Mouse (Mus musculus) liver, adult 2 months (tissue): ENCODE measurements around the gene Scamp2. TPM values are rescaled to one million over a fixed set of nuclear protein-coding genes. Genes with fewer than 3 reads are reported as not detected.

Experiments
- DNase-seq: peaks from one replicate; pipeline ENCODE4 v3.0.0-alpha.2; 2011; ENCODE audit warnings: low read depth, low spot score; ENCODE audit errors: extremely low read depth
- H3K27ac ChIP-seq: fragments of 200-500 bp; replicated peaks from 2 replicates; pipeline ENCODE4 v1.5.1; 2012; ENCODE audit warnings: low read depth, mild to moderate bottlenecking, control low read depth, inconsistent platforms, low read length; ENCODE audit not compliant: insufficient read depth
- H3K27me3 ChIP-seq: fragments of 200-500 bp; 2 replicates; pipeline ENCODE4 v1.6.1; 2012; ENCODE audit warnings: mild to moderate bottlenecking, moderate library complexity, low read length, inconsistent platforms; ENCODE audit not compliant: control insufficient read depth, insufficient read depth
- H3K36me3 ChIP-seq: fragments of 200-500 bp; 2 replicates; pipeline ENCODE4 v1.6.1; 2012; ENCODE audit warnings: low read length, inconsistent platforms; ENCODE audit not compliant: control insufficient read depth, insufficient read depth
- H3K4me1 ChIP-seq: fragments of 200-500 bp; 2 replicates; pipeline ENCODE4 v1.6.1; 2011; ENCODE audit warnings: low read length; ENCODE audit not compliant: control insufficient read depth, insufficient read depth
- H3K4me3 ChIP-seq: fragments of 200-500 bp; 2 replicates; pipeline ENCODE4 v1.5.1; 2011; ENCODE audit warnings: low read depth, mild to moderate bottlenecking, control low read depth, low read length, moderate library complexity; ENCODE audit not compliant: insufficient read depth
- H3K79me2 ChIP-seq: fragments of 200-500 bp; 2 replicates; pipeline ENCODE4 v1.6.1; 2012; ENCODE audit warnings: inconsistent platforms, mild to moderate bottlenecking, low read length, moderate library complexity; ENCODE audit not compliant: control insufficient read depth, insufficient read depth
- H3K9ac ChIP-seq: fragments of 200-500 bp; 2 replicates; pipeline ENCODE4 v1.6.1; 2012; ENCODE audit warnings: low read depth, mild to moderate bottlenecking, control low read depth, inconsistent platforms, low read length
- CTCF ChIP-seq: fragments of 200-500 bp; IDR thresholded peaks from 2 replicates; pipeline ENCODE4 v1.5.1; 2011; ENCODE audit warnings: low read depth, low read length, control low read depth
- POLR2A ChIP-seq: fragments of 200-500 bp; IDR thresholded peaks from 2 replicates; pipeline ENCODE4 v1.6.1; 2011; ENCODE audit warnings: low read length, control low read depth; ENCODE audit not compliant: insufficient read depth; ENCODE audit errors: extremely low read depth
- WGBS: fragments of 180-500 bp; shearing (Covaris S2); methylation state at CpG from one replicate; pipeline ENCODE4 v1.1.7; 2018; 5-methylcytosine and 5-hydroxymethylcytosine counted together
- polyA plus RNA-seq: library from polyadenylated mRNA; depleted of rRNA; stranded (reverse); fragments of >200 nt; gene quantifications from 2 replicates; pipeline ENCODE4 v1.2.3, GENCODE M21; 2012
- total RNA-seq: library from RNA; depleted of rRNA; stranded (reverse); fragments of >200 nt; gene quantifications from 2 replicates; pipeline ENCODE4 v1.2.3, GENCODE M21; 2014

Gene Scamp2
- total and polyA plus RNA-seq, 2 experiments, result 10.5 to 32.6 TPM

DNA sequence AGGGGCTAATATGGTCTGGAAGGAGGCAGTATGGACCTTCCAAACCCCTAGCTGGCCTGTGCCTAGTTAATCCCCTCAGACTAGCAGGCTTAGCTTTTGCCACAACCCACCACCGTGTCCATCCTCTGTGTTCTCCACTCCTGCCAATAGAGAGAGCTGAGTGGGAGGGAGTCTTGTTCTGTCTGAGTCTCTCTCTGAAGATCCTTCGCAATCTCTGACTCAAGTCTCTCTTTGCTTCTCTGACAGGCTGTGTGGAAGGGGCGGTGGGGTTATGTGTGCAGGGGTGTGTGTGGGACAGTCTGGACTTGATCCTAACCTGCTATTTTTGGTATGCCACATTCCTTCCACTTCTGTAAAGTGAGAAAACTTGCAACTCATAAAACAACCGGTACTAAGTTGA is 44.1 kb downstream of the Scamp2 start:
- no peaks in the 10 kb centered on the region for H3K79me2 ChIP-seq
- peaks cover 4% of the 10 kb centered on the region; the same call in 1 of the 2 replicates for H3K27me3 ChIP-seq
- H3K4me1 ChIP-seq, result no peaks in the 10 kb centered on the region
- WGBS, result 77% methylated on average over 4 of the region's 4 CpGs
- H3K36me3 ChIP-seq, result no peaks in the 10 kb centered on the region
- H3K9ac ChIP-seq, result no peak overlapping the region
- DNase-seq, result no peak
- H3K4me3 ChIP-seq, result no peak overlapping the region
- H3K27ac ChIP-seq, result no peak overlapping the region
- TF ChIP-seq CTCF, result no peak
- TF ChIP-seq POLR2A, result no peak

DNA sequence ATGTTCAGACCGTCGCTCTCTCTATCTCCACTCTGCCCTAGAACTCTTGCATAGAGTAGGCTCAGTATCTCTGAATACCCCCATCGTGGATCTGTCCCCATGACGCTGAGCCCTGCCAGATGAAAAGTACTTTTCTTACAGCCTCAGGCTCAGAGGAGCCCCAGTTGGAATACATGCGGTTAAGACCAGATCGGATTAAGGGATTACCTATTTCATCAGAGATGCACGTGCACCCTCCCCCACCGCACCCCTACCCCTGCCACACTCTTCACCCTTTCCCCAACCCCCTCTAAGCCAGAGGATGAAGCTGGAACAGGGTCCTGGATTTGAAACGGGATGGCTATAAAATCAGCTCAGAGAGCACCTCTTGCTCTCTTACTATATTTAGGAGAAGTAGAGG is 44.8 kb downstream of the Scamp2 start:
- H3K79me2 ChIP-seq, result no peaks in the 10 kb centered on the region
- DNase-seq, result no peak
- H3K27ac ChIP-seq, result no peak overlapping the region
- H3K4me1 ChIP-seq, result no peaks in the 10 kb centered on the region
- no peak for TF ChIP-seq POLR2A
- TF ChIP-seq CTCF, result no peak
- 20% methylated on average over 9 of the region's 9 CpGs for WGBS
- no peak overlapping the region for H3K4me3 ChIP-seq
- no peak overlapping the region for H3K9ac ChIP-seq
- H3K27me3 ChIP-seq, result peaks cover 4% of the 10 kb centered on the region; the same call in 1 of the 2 replicates
- H3K36me3 ChIP-seq, result no peaks in the 10 kb centered on the region

DNA sequence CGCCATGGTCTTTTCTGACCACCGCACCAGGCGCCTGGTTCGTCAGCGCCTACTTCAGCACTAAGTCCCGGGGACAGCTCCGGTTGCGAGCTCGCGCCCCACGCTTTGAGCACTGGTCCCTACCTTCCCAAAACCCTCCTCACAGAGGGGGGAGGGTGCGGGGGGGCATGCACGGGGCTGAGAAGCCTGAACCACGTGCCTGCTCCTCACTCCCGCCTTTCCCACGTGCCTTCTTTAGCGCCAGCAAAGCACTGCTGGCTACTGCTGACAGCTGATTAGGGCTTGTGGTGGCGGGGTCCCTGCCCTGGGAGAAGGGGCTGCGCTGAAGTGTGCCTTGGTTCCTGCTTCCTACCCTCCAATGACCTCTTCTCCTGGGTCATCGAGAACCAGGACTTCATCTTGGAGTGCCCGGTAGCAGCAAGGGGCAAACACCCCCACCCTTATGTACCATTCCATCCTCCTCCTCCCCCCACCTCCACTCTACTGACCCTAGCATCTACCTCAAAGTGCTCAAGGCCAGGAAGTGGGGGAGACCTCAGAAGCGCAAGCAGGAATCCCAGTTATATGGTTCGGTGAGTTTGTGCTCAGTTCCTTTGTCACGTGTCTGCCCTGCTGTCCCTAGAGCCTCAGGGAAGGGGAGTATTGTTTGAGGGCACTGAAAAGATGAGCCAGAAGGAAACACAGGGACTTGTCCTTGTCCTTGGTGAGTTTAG is 45.6 kb downstream of the Scamp2 start, which contains the start of gene Cplx3:
Gene Cplx3, minus strand, starts transcription at position 143 of the 713 bp plus-strand sequence.
- H3K27me3 ChIP-seq, result peaks cover 4% of the 10 kb centered on the region; the same call in 1 of the 2 replicates
- 14% methylated on average over 24 of the region's 24 CpGs for WGBS
- H3K27ac ChIP-seq, result no peak within 1 kb of the TSS
- H3K4me3 ChIP-seq, result no peak within 1 kb of the TSS
- no peak within 1 kb of the TSS for H3K9ac ChIP-seq
- H3K36me3 ChIP-seq, result no peaks in the 10 kb centered on the region
- no peaks in the 10 kb centered on the region for H3K79me2 ChIP-seq
- TF ChIP-seq CTCF (no peak), POLR2A (no peak)
- DNase-seq, result no peak
- H3K4me1 ChIP-seq, result no peaks in the 10 kb centered on the region

- Histone ChIP-seq H3K4me1 (no peaks in the 10 kb centered on the region), H3K27ac (no peak overlapping the region), H3K36me3 (no peaks in the 10 kb centered on the region), H3K9ac (no peak overlapping the region), H3K4me3 (no peak overlapping the region), H3K79me2 (no peaks in the 10 kb centered on the region), H3K27me3 (peaks cover 4% of the 10 kb centered on the region; the same call in 1 of the 2 replicates)
- 55% methylated on average over 3 of the region's 3 CpGs for WGBS
- TF ChIP-seq POLR2A (no peak), CTCF (no peak)
- DNase-seq, result no peak
Observed at GRCm38 (mm10) chr9:57609803-57610202, 49.1 kb downstream of the Scamp2 start.

GRCm38 (mm10) chr9:57610359-57610826 is 49.6 kb downstream of the Scamp2 start:
- Histone ChIP-seq H3K9ac (no peak overlapping the region), H3K79me2 (no peaks in the 10 kb centered on the region), H3K36me3 (no peaks in the 10 kb centered on the region), H3K27me3 (peaks cover 4% of the 10 kb centered on the region; the same call in 1 of the 2 replicates), H3K4me1 (no peaks in the 10 kb centered on the region), H3K4me3 (no peak overlapping the region), H3K27ac (no peak overlapping the region)
- TF ChIP-seq CTCF (no peak), POLR2A (no peak)
- DNase-seq, result peak; percentile 46
- WGBS, result 55% methylated on average over 3 of the region's 3 CpGs

GRCm38 (mm10) chr9:57612587-57612986 is 51.8 kb downstream of the Scamp2 start:
- WGBS, result 60% methylated on average over 7 of the region's 7 CpGs
- Histone ChIP-seq H3K9ac (no peak overlapping the region), H3K36me3 (no peaks in the 10 kb centered on the region)

More at GRCm38 (mm10) chr9:57612587-57612986, 51.8 kb downstream of the Scamp2 start:
- DNase-seq, result no peak
- Histone ChIP-seq H3K4me1 (no peaks in the 10 kb centered on the region), H3K27me3 (no peaks in the 10 kb centered on the region; the same call in 1 of the 2 replicates), H3K4me3 (no peak overlapping the region), H3K27ac (no peak overlapping the region), H3K79me2 (no peaks in the 10 kb centered on the region)
- TF ChIP-seq POLR2A, result no peak
